Mouse (Mus musculus) MN1 (cell line): ENCODE measurements around the gene Osbpl3.

Experiments
- DNase-seq: peaks from one replicate; pipeline ENCODE4 v3.0.0-alpha.2; 2016; ENCODE audit warnings: low spot score

Osbpl3 gene

GRCm38 (mm10) chr6:50372516-50373424, 83.2 kb downstream of the Osbpl3 start:
- DNase-seq, result no peak

- DNase-seq, result no peak
Observed at GRCm38 (mm10) chr6:50371501-50372086, 84.4 kb downstream of the Osbpl3 start.

GRCm38 (mm10) chr6:50368502-50369292, 87.3 kb downstream of the Osbpl3 start:
- DNase-seq, result no peak

- no peak for DNase-seq
Observed at GRCm38 (mm10) chr6:50367836-50368235, 88.2 kb downstream of the Osbpl3 start.

- no peak for DNase-seq
Observed at GRCm38 (mm10) chr6:50366724-50367123, 89.3 kb downstream of the Osbpl3 start.

- DNase-seq, result no peak
Observed at GRCm38 (mm10) chr6:50366319-50366718, 89.7 kb downstream of the Osbpl3 start.

- DNase-seq, result no peak
Observed at GRCm38 (mm10) chr6:50364364-50364763, 91.6 kb downstream of the Osbpl3 start.

- DNase-seq, result no peak
Observed at GRCm38 (mm10) chr6:50363385-50363784, 92.6 kb downstream of the Osbpl3 start.

- no peak for DNase-seq
Observed at GRCm38 (mm10) chr6:50362704-50363261, 93.2 kb downstream of the Osbpl3 start.

- DNase-seq, result no peak
Observed at GRCm38 (mm10) chr6:50362196-50362595, 93.8 kb downstream of the Osbpl3 start.

GRCm38 (mm10) chr6:50358104-50358679, 97.8 kb downstream of the Osbpl3 start:
- peak; percentile 38 for DNase-seq

GRCm38 (mm10) chr6:50354688-50355660, 101.0 kb downstream of the Osbpl3 start:
- peak; percentile 54 for DNase-seq

GRCm38 (mm10) chr6:50352812-50353211, 103.2 kb downstream of the Osbpl3 start:
- DNase-seq, result no peak

GRCm38 (mm10) chr6:50350911-50351310, 105.1 kb downstream of the Osbpl3 start:
- no peak for DNase-seq

GRCm38 (mm10) chr6:50348619-50349018, 107.4 kb downstream of the Osbpl3 start:
- no peak for DNase-seq

GRCm38 (mm10) chr6:50346204-50346603, 109.8 kb downstream of the Osbpl3 start:
- DNase-seq, result no peak

GRCm38 (mm10) chr6:50340226-50340906, 115.6 kb downstream of the Osbpl3 start:
- DNase-seq, result no peak

GRCm38 (mm10) chr6:50337431-50337830, 118.6 kb downstream of the Osbpl3 start:
- DNase-seq, result no peak

- no peak for DNase-seq
Observed at GRCm38 (mm10) chr6:50336376-50336775, 119.6 kb downstream of the Osbpl3 start.
